Mouse (Mus musculus) spleen, adult 2 months (tissue): Measurements from ENCODE around the gene Nek8. TPM values are rescaled to one million over a fixed set of nuclear protein-coding genes. Genes with fewer than 3 reads are reported as not detected.

ENCODE experiments used
- DNase-seq, 2 experiments: peaks; one replicate each; pipeline versions ENCODE4 v3.0.0 to v3.0.0-alpha.2; 2012 to 2021; ENCODE audit warnings: low spot score in 2 of 2, low read depth in 1 of 2
- H3K27ac ChIP-seq: fragments of 200-500 bp; 2 replicates; pipeline ENCODE4 v1.5.1; 2012; ENCODE audit warnings: low read length, inconsistent platforms; ENCODE audit not compliant: insufficient read depth
- H3K27me3 ChIP-seq: fragments of 200-500 bp; 2 replicates; pipeline ENCODE4 v1.6.1; 2012; ENCODE audit warnings: mild to moderate bottlenecking, moderate library complexity, low read length, inconsistent platforms; ENCODE audit not compliant: control insufficient read depth, insufficient read depth
- H3K36me3 ChIP-seq: fragments of 200-500 bp; 2 replicates; pipeline ENCODE4 v1.6.1; 2012; ENCODE audit warnings: mild to moderate bottlenecking, low read length, inconsistent platforms; ENCODE audit not compliant: control insufficient read depth, insufficient read depth
- H3K4me1 ChIP-seq: fragments of 200-500 bp; 2 replicates; pipeline ENCODE4 v1.6.1; 2011; ENCODE audit warnings: inconsistent platforms; ENCODE audit not compliant: control insufficient read depth, insufficient read depth, insufficient read length
- H3K4me3 ChIP-seq: fragments of 200-500 bp; 2 replicates; pipeline ENCODE4 v1.5.1; 2011; ENCODE audit warnings: mild to moderate bottlenecking, inconsistent platforms; ENCODE audit not compliant: insufficient read depth, insufficient read length; ENCODE audit errors: extremely low read depth
- CTCF ChIP-seq: fragments of 200-500 bp; IDR thresholded peaks from 2 replicates; pipeline ENCODE4 v1.5.1; 2011; ENCODE audit warnings: mild to moderate bottlenecking, inconsistent platforms; ENCODE audit not compliant: insufficient read depth, insufficient read length, insufficient replicate concordance; ENCODE audit errors: extremely low read depth
- POLR2A ChIP-seq: fragments of 200-500 bp; IDR thresholded peaks from 2 replicates; pipeline ENCODE4 v1.6.1; 2011; ENCODE audit warnings: low read depth, low read length, inconsistent platforms
- WGBS: fragments of 180-500 bp; shearing (Covaris S2); methylation state at CpG from one replicate; pipeline ENCODE4 v1.1.7; 2018; 5-methylcytosine and 5-hydroxymethylcytosine counted together
- polyA plus RNA-seq: library from polyadenylated mRNA; depleted of rRNA; stranded (reverse); fragments of >200 nt; gene quantifications from 2 replicates; pipeline ENCODE4 v1.2.3, GENCODE M21; 2012

Gene Nek8
- polyA plus RNA-seq, 1 experiment = 17.6 TPM

GRCm38 (mm10) chr11:78178859-78179437, 2.5 kb upstream of the Nek8 start:
- no peak for DNase-seq
- WGBS = 4% methylated on average over 29 of the region's 29 CpGs
- Histone ChIP-seq H3K27me3 (no peaks in the 10 kb centered on the region), H3K4me1 (peaks cover 8% of the 10 kb centered on the region), H3K36me3 (peaks cover 18% of the 10 kb centered on the region), H3K27ac (peak overlapping the region; percentile 73), H3K4me3 (peak overlapping the region; percentile 55)
- no peak for TF ChIP-seq POLR2A
- TF ChIP-seq CTCF = no peak

- H3K27me3 ChIP-seq = no peaks in the 10 kb centered on the region
- under 1% methylated on average over 77 of the region's 84 CpGs for WGBS
- H3K36me3 ChIP-seq = peaks cover 18% of the 10 kb centered on the region
- peak overlapping the region; percentile 92 for H3K4me3 ChIP-seq
- peak overlapping the region; percentile 96 for H3K27ac ChIP-seq
- H3K4me1 ChIP-seq = peaks cover 8% of the 10 kb centered on the region
- DNase-seq = peak; percentile 71 to 89
- TF ChIP-seq CTCF (peak; percentile 94), POLR2A (no peak)
Measured at GRCm38 (mm10) chr11:78177903-78178858, 1.7 kb upstream of the Nek8 start.

GRCm38 (mm10) chr11:78177437-78177836, 962 bp upstream of the Nek8 start:
- Histone ChIP-seq H3K27ac (peak overlapping the region; percentile 96; the same call in 1 of the 2 replicates), H3K27me3 (no peaks in the 10 kb centered on the region), H3K4me3 (peak overlapping the region; percentile 92), H3K4me1 (peaks cover 8% of the 10 kb centered on the region), H3K36me3 (peaks cover 17% of the 10 kb centered on the region)
- 1% methylated on average over 10 of the region's 10 CpGs for WGBS
- no peak for DNase-seq
- TF ChIP-seq CTCF = no peak
- TF ChIP-seq POLR2A = no peak

GRCm38 (mm10) chr11:78176905-78177331, 443 bp upstream of the Nek8 start:
- no peak for DNase-seq
- Histone ChIP-seq H3K27ac (peak overlapping the region; percentile 96), H3K36me3 (peaks cover 15% of the 10 kb centered on the region), H3K4me3 (peak overlapping the region; percentile 92), H3K4me1 (peaks cover 8% of the 10 kb centered on the region), H3K27me3 (no peaks in the 10 kb centered on the region)
- TF ChIP-seq CTCF = no peak
- no peak for TF ChIP-seq POLR2A
- WGBS = under 1% methylated on average over 23 of the region's 23 CpGs

- Histone ChIP-seq H3K4me1 (peaks cover 8% of the 10 kb centered on the region), H3K4me3 (no peak overlapping the region), H3K27me3 (no peaks in the 10 kb centered on the region), H3K36me3 (peaks cover 11% of the 10 kb centered on the region), H3K27ac (peak overlapping the region; percentile 96)
- WGBS = 2% methylated on average over 10 of the region's 10 CpGs
- TF ChIP-seq CTCF = no peak
- no peak for TF ChIP-seq POLR2A
- peak in 1 of 2 experiments; percentile 34 for DNase-seq
Measured at GRCm38 (mm10) chr11:78175771-78176401, 589 bp downstream of the Nek8 start.

- Histone ChIP-seq H3K36me3 (0 out of 2 replicates have a peak, but pooled peaks cover under 1% of the 10 kb centered on the region), H3K27ac (no peak overlapping the region), H3K27me3 (no peaks in the 10 kb centered on the region), H3K4me1 (peaks cover 12% of the 10 kb centered on the region), H3K4me3 (no peak overlapping the region)
- no peak for DNase-seq
- WGBS = 88% methylated on average over 3 of the region's 3 CpGs
- TF ChIP-seq POLR2A (no peak), CTCF (no peak)
Measured at GRCm38 (mm10) chr11:78174506-78174905, 2.0 kb downstream of the Nek8 start.
